Mouse (Mus musculus) kidney, adult 2 months (tissue): ENCODE measurements around the gene D10Jhu81e. TPM values are rescaled to one million over a fixed set of nuclear protein-coding genes. Genes with fewer than 3 reads are reported as not detected.
"Not testable (repeated sequence)": the region's sequence is repeated elsewhere in the genome, so short reads cannot be mapped to it uniquely, and the experiment has no call there.

Source experiments
- DNase-seq: peaks from one replicate; pipeline ENCODE4 v3.0.0; 2021
- H3K27ac ChIP-seq: fragments of 200-500 bp; 2 replicates; pipeline ENCODE4 v1.5.1; 2012; ENCODE audit warnings: low read depth, low read length, control low read depth, inconsistent platforms; ENCODE audit not compliant: insufficient read depth
- H3K27me3 ChIP-seq: fragments of 200-500 bp; replicated peaks from 2 replicates; pipeline ENCODE4 v1.6.1; 2012; ENCODE audit warnings: mild to moderate bottlenecking, moderate library complexity, low read length, inconsistent platforms; ENCODE audit not compliant: control insufficient read depth, insufficient read depth
- H3K36me3 ChIP-seq: fragments of 200-500 bp; 2 replicates; pipeline ENCODE4 v1.6.1; 2012; ENCODE audit warnings: mild to moderate bottlenecking, moderate library complexity, low read length, inconsistent platforms; ENCODE audit not compliant: control insufficient read depth, insufficient read depth
- H3K4me1 ChIP-seq: fragments of 200-500 bp; 2 replicates; pipeline ENCODE4 v1.6.1; 2011; ENCODE audit warnings: low read length; ENCODE audit not compliant: control insufficient read depth, insufficient read depth
- H3K4me3 ChIP-seq: fragments of 200-500 bp; 2 replicates; pipeline ENCODE4 v1.5.1; 2011; ENCODE audit warnings: mild to moderate bottlenecking, low read depth, low read length, control low read depth; ENCODE audit not compliant: insufficient read depth
- CTCF ChIP-seq: fragments of 200-500 bp; conservative IDR thresholded peaks from 2 replicates; pipeline ENCODE4 v1.5.1; 2011; ENCODE audit warnings: low read depth, mild to moderate bottlenecking, control low read depth, low read length, moderate library complexity, mixed read lengths; ENCODE audit not compliant: insufficient read depth, insufficient read length
- POLR2A ChIP-seq: fragments of 200-500 bp; IDR thresholded peaks from one replicate; pipeline ENCODE4 v1.6.1; 2011; ENCODE audit warnings: low read depth, low read length, control low read depth
- WGBS: fragments of 180-500 bp; shearing (Covaris S2); methylation state at CpG from one replicate; pipeline ENCODE4 v1.1.7; 2018; 5-methylcytosine and 5-hydroxymethylcytosine counted together
- polyA plus RNA-seq: library from polyadenylated mRNA; depleted of rRNA; stranded (reverse); fragments of >200 nt; gene quantifications from 2 replicates; pipeline ENCODE4 v1.2.3, GENCODE M21; 2012

Gene D10Jhu81e
- polyA plus RNA-seq, 1 experiment: 283 TPM

- H3K27ac ChIP-seq: no peak overlapping the region
- TF ChIP-seq CTCF (no peak), POLR2A (no peak)
- peaks cover 7% of the 10 kb centered on the region; the same call in 1 of the 2 replicates for H3K4me1 ChIP-seq
- WGBS: 64% methylated on average over 11 of the region's 11 CpGs
- H3K4me3 ChIP-seq: no peak overlapping the region
- DNase-seq: peak; percentile 75
- H3K36me3 ChIP-seq: no peaks in the 10 kb centered on the region
- no peaks in the 10 kb centered on the region for H3K27me3 ChIP-seq
Measured at GRCm38 (mm10) chr10:78129423-78129822, 40.2 kb downstream of the D10Jhu81e start.

- peaks cover 5% of the 10 kb centered on the region; the same call in 1 of the 2 replicates for H3K4me1 ChIP-seq
- 86% methylated on average over 2 of the region's 2 CpGs for WGBS
- DNase-seq: no peak
- H3K36me3 ChIP-seq: no peaks in the 10 kb centered on the region
- H3K27me3 ChIP-seq: no peaks in the 10 kb centered on the region
- no peak overlapping the region for H3K27ac ChIP-seq
- H3K4me3 ChIP-seq: no peak overlapping the region
- TF ChIP-seq CTCF: no peak
Measured at GRCm38 (mm10) chr10:78128647-78129046, 40.9 kb downstream of the D10Jhu81e start.

GRCm38 (mm10) chr10:78127931-78128330, 41.7 kb downstream of the D10Jhu81e start:
- peak; percentile 81 for DNase-seq
- WGBS: 53% methylated on average over 1 of the region's 1 CpGs
- no peak overlapping the region for H3K27ac ChIP-seq
- H3K4me1 ChIP-seq: peaks cover 5% of the 10 kb centered on the region; the same call in 1 of the 2 replicates
- H3K4me3 ChIP-seq: no peak overlapping the region
- H3K27me3 ChIP-seq: no peaks in the 10 kb centered on the region
- TF ChIP-seq CTCF: no peak
- no peak for TF ChIP-seq POLR2A
- H3K36me3 ChIP-seq: no peaks in the 10 kb centered on the region

GRCm38 (mm10) chr10:78127046-78127870, 42.3 kb downstream of the D10Jhu81e start:
- no peaks in the 10 kb centered on the region for H3K27me3 ChIP-seq
- peak; percentile 76 for DNase-seq
- no peaks in the 10 kb centered on the region for H3K36me3 ChIP-seq
- peaks cover 5% of the 10 kb centered on the region; the same call in 1 of the 2 replicates for H3K4me1 ChIP-seq
- H3K27ac ChIP-seq: peak overlapping the region; percentile 54; the same call in 1 of the 2 replicates
- TF ChIP-seq CTCF (no peak), POLR2A (no peak)
- WGBS: 73% methylated on average over 9 of the region's 9 CpGs
- no peak overlapping the region for H3K4me3 ChIP-seq

GRCm38 (mm10) chr10:78126311-78126710, 43.3 kb downstream of the D10Jhu81e start:
- no peaks in the 10 kb centered on the region for H3K36me3 ChIP-seq
- WGBS: 91% methylated on average over 5 of the region's 5 CpGs
- no peak for DNase-seq
- no peak overlapping the region for H3K4me3 ChIP-seq
- TF ChIP-seq POLR2A (no peak), CTCF (no peak)
- H3K4me1 ChIP-seq: peaks cover 5% of the 10 kb centered on the region; the same call in 1 of the 2 replicates
- H3K27ac ChIP-seq: no peak overlapping the region
- H3K27me3 ChIP-seq: no peaks in the 10 kb centered on the region

GRCm38 (mm10) chr10:78125061-78125460, 44.5 kb downstream of the D10Jhu81e start:
- not testable (repeated sequence) for H3K27me3 ChIP-seq, DNase-seq, H3K4me3 ChIP-seq, H3K27ac ChIP-seq, H3K4me1 ChIP-seq, H3K36me3 ChIP-seq
- 57% methylated on average over 8 of the region's 8 CpGs for WGBS

- not testable (repeated sequence) for H3K4me1 ChIP-seq, H3K27ac ChIP-seq, H3K27me3 ChIP-seq, H3K4me3 ChIP-seq, H3K36me3 ChIP-seq
- peak; percentile 40 for DNase-seq
- WGBS: 24% methylated on average over 6 of the region's 6 CpGs
Measured at GRCm38 (mm10) chr10:78124137-78124536, 45.4 kb downstream of the D10Jhu81e start.

GRCm38 (mm10) chr10:78119422-78119821, 50.2 kb downstream of the D10Jhu81e start:
- no peaks in the 10 kb centered on the region for H3K36me3 ChIP-seq
- over 99% methylated on average over 4 of the region's 4 CpGs for WGBS
- peaks cover 2% of the 10 kb centered on the region; the same call in 1 of the 2 replicates for H3K4me1 ChIP-seq
- H3K4me3 ChIP-seq: no peak overlapping the region
- TF ChIP-seq POLR2A (no peak), CTCF (no peak)
- no peak for DNase-seq
- no peaks in the 10 kb centered on the region for H3K27me3 ChIP-seq
- H3K27ac ChIP-seq: no peak overlapping the region
